Mouse (Mus musculus): ENCODE measurements around the gene Syn2.

GRCm38 (mm10) chr6:115269561-115269960 is 134.9 kb downstream of the Syn2 start:
- no peak for TF ChIP-seq POLR2A (IDR thresholded peaks at IDR 0.05; ENCODE audit: borderline replicate concordance, extremely low read depth, insufficient read depth, insufficient read length, poor library complexity, severe bottlenecking)
- TF ChIP-seq CTCF (IDR thresholded peaks at IDR 0.05; ENCODE audit: borderline replicate concordance, extremely low read depth, insufficient read depth, insufficient read length) = no peak
